Mouse (Mus musculus): ENCODE measurements around the gene Mettl7a3. TPM values are rescaled to one million over a fixed set of nuclear protein-coding genes. Genes with fewer than 3 reads are reported as not detected.
"Not testable (repeated sequence)": the region's sequence is repeated elsewhere in the genome, so short reads cannot be mapped to it uniquely, and the experiment has no call there.

Gene Mettl7a3
- total RNA-seq, 1 experiment = 0.49 TPM

GRCm38 (mm10) chr15:100304019-100304991 lies 30.4 kb upstream of the Mettl7a3 start, which contains the start of gene Mettl7a1:
TSS of gene Mettl7a1 (plus strand) at chr15:100304140.
- H3K4me1 ChIP-seq (ENCODE audit: control insufficient read depth in 2 of 2, insufficient read depth in 2 of 2, low read length in 2 of 2, poor library complexity in 1 of 2) = peaks cover 9 to 16% of the 10 kb centered on the region in 2 experiments

GRCm38 (mm10) chr15:100306201-100306600 lies 28.5 kb upstream of the Mettl7a3 start:
- Histone ChIP-seq H3K9me3 (ENCODE audit: control insufficient read depth, insufficient read depth, low read depth, low read length) (no peaks in the 10 kb centered on the region), H3K9ac (ENCODE audit: insufficient read depth, low read depth, low read length, poor library complexity, severe bottlenecking) (no peak overlapping the region), H3K4me1 (ENCODE audit: control insufficient read depth in 2 of 2, insufficient read depth in 2 of 2, low read length in 2 of 2, poor library complexity in 1 of 2) (peaks cover 4% of the 10 kb centered on the region in 2 experiments; a peak in 3 of 4 replicates), H3K36me3 (ENCODE audit: control insufficient read depth, insufficient read depth, low read length, poor library complexity, severe bottlenecking) (no peaks in the 10 kb centered on the region), H3K27ac (ENCODE audit: insufficient read depth, low read depth, low read length, poor library complexity, severe bottlenecking) (no peak overlapping the region), H3K4me3 (ENCODE audit: insufficient read depth in 1 of 2, low read depth in 1 of 2, low read length in 2 of 2, poor library complexity in 1 of 2, severe bottlenecking in 1 of 2) (no peak overlapping the region)
- DNase-seq (ENCODE audit: low read depth, low spot score) = no peak
- in situ Hi-C loops (cut with MboI; ENCODE audit: low sequenced_read_pairs in 2 of 2, unreplicated experiment in 2 of 2) = no loop called here
- TF ChIP-seq HCFC1 (IDR thresholded peaks at IDR 0.05; ENCODE audit: borderline replicate concordance, insufficient read depth, low read length) (no peak), MAFK (IDR thresholded peaks at IDR 0.05; ENCODE audit: insufficient read depth, low read depth, low read length) (no peak), ZC3H11A (IDR thresholded peaks at IDR 0.05; ENCODE audit: borderline replicate concordance, low read depth, low read length) (no peak), ZNF384 (IDR thresholded peaks at IDR 0.05; ENCODE audit: low read depth, low read length) (no peak), CHD2 (IDR thresholded peaks at IDR 0.05; ENCODE audit: low read depth, low read length) (no peak)

More at GRCm38 (mm10) chr15:100304019-100304991, 30.4 kb upstream of the Mettl7a3 start, which contains the start of gene Mettl7a1:
- DNase-seq (ENCODE audit: low read depth, low spot score) = no peak
- in situ Hi-C loops (cut with MboI; ENCODE audit: low sequenced_read_pairs in 2 of 2, unreplicated experiment in 2 of 2) = no loop called here
- peak within 1 kb of the TSS; percentile 73 to 90 for H3K4me3 ChIP-seq (ENCODE audit: insufficient read depth in 1 of 2, low read depth in 1 of 2, low read length in 2 of 2, poor library complexity in 1 of 2, severe bottlenecking in 1 of 2)
- H3K9ac ChIP-seq (ENCODE audit: insufficient read depth, low read depth, low read length, poor library complexity, severe bottlenecking) = peak within 1 kb of the TSS; percentile 77
- no peak for TF ChIP-seq ZC3H11A (IDR thresholded peaks at IDR 0.05; ENCODE audit: borderline replicate concordance, low read depth, low read length)
- TF ChIP-seq CHD2 (IDR thresholded peaks at IDR 0.05; ENCODE audit: low read depth, low read length) = no peak
- TF ChIP-seq MAFK (IDR thresholded peaks at IDR 0.05; ENCODE audit: insufficient read depth, low read depth, low read length) = peak; percentile 32; the same call in 1 of the 2 replicates
- H3K27ac ChIP-seq (ENCODE audit: insufficient read depth, low read depth, low read length, poor library complexity, severe bottlenecking) = peak within 1 kb of the TSS; percentile 48
- H3K36me3 ChIP-seq (ENCODE audit: control insufficient read depth, insufficient read depth, low read length, poor library complexity, severe bottlenecking) = no peaks in the 10 kb centered on the region
- no peaks in the 10 kb centered on the region for H3K9me3 ChIP-seq (ENCODE audit: control insufficient read depth, insufficient read depth, low read depth, low read length)

GRCm38 (mm10) chr15:100307438-100308096 lies 27.2 kb upstream of the Mettl7a3 start:
- H3K4me3 ChIP-seq (ENCODE audit: insufficient read depth in 1 of 2, low read depth in 1 of 2, low read length in 2 of 2, poor library complexity in 1 of 2, severe bottlenecking in 1 of 2); H3K36me3 ChIP-seq (ENCODE audit: control insufficient read depth, insufficient read depth, low read length, poor library complexity, severe bottlenecking); H3K9me3 ChIP-seq (ENCODE audit: control insufficient read depth, insufficient read depth, low read depth, low read length); in situ Hi-C loops (cut with MboI; ENCODE audit: low sequenced_read_pairs in 2 of 2, unreplicated experiment in 2 of 2); H3K9ac ChIP-seq (ENCODE audit: insufficient read depth, low read depth, low read length, poor library complexity, severe bottlenecking); DNase-seq (ENCODE audit: low read depth, low spot score); H3K27ac ChIP-seq (ENCODE audit: insufficient read depth, low read depth, low read length, poor library complexity, severe bottlenecking); H3K4me1 ChIP-seq (ENCODE audit: control insufficient read depth in 2 of 2, insufficient read depth in 2 of 2, low read length in 2 of 2, poor library complexity in 1 of 2): not testable (repeated sequence)

- no peaks in the 10 kb centered on the region for H3K36me3 ChIP-seq (ENCODE audit: control insufficient read depth, insufficient read depth, low read length, poor library complexity, severe bottlenecking)
- H3K9ac ChIP-seq (ENCODE audit: insufficient read depth, low read depth, low read length, poor library complexity, severe bottlenecking) = no peak overlapping the region
- H3K4me3 ChIP-seq (ENCODE audit: insufficient read depth in 1 of 2, low read depth in 1 of 2, low read length in 2 of 2, poor library complexity in 1 of 2, severe bottlenecking in 1 of 2) = no peak overlapping the region
- H3K9me3 ChIP-seq (ENCODE audit: control insufficient read depth, insufficient read depth, low read depth, low read length) = no peaks in the 10 kb centered on the region
- in situ Hi-C loops (cut with MboI; ENCODE audit: low sequenced_read_pairs in 2 of 2, unreplicated experiment in 2 of 2) = loop anchor here (5.0 kb wide), 1 partner anchor 45 kb away; no protein-coding TSS in a partner anchor
- DNase-seq (ENCODE audit: low read depth, low spot score) = no peak
- no peak overlapping the region for H3K27ac ChIP-seq (ENCODE audit: insufficient read depth, low read depth, low read length, poor library complexity, severe bottlenecking)
- no peak for TF ChIP-seq HCFC1 (IDR thresholded peaks at IDR 0.05; ENCODE audit: borderline replicate concordance, insufficient read depth, low read length)
- TF ChIP-seq ZNF384 (IDR thresholded peaks at IDR 0.05; ENCODE audit: low read depth, low read length) = no peak
- TF ChIP-seq MAFK (IDR thresholded peaks at IDR 0.05; ENCODE audit: insufficient read depth, low read depth, low read length) = no peak
- peaks cover 0 to 2% of the 10 kb centered on the region in 2 experiments; a peak in 2 of 4 replicates for H3K4me1 ChIP-seq (ENCODE audit: control insufficient read depth in 2 of 2, insufficient read depth in 2 of 2, low read length in 2 of 2, poor library complexity in 1 of 2)
Observed at GRCm38 (mm10) chr15:100312346-100312745, 22.4 kb upstream of the Mettl7a3 start.

Data from ES-E14 (cell line).